Mouse (Mus musculus): ENCODE measurements around the gene Bahd1.
A peak's percentile ranks its signal among the peaks of the same experiment; 100 is the strongest.

Gene Bahd1

DNA sequence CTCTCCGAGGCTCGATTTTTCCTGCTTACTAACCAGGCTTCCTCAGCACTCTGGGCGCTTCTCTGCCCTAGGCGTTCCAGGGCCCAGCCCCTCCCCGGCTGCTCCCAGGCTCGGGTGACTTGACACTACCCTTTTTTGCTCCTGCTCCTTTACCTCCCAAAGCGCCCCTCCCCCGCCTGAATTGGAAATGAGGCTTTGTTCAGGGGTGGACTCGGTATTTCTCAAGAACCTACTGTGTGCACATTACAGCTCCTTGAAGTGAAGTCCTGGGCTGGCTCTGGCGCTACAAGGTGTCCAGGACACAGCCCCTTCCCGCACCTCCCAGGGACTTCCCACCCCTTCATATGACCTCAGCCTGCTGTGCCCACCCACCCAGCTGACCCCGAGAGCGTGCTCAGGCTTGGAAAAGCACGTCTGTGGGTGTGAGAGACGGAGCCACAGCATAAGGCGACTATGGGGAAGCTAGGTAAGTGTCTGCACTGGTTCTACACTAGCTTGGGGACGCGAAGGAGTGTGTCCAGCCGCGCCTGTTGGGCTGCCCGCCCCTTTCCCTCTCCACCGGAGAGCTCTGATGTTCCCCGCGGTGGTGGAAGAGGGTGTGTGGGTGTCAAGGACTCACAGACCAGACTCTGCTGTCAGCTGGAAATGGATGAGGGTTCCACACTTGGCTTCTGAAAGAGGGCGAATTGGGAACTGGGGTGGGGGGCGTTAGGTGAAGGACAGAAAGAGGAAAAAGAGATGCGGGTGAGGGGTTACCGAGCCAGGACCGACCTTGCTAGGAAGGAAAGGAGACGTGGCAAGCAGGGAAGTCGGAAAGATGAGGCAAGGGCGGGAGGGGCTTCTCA is at the start of gene Bahd1:
Gene Bahd1, plus strand, starts transcription at position 397 of the 845 bp plus-strand sequence.
- DNase-seq: peak; percentile 59

DNA sequence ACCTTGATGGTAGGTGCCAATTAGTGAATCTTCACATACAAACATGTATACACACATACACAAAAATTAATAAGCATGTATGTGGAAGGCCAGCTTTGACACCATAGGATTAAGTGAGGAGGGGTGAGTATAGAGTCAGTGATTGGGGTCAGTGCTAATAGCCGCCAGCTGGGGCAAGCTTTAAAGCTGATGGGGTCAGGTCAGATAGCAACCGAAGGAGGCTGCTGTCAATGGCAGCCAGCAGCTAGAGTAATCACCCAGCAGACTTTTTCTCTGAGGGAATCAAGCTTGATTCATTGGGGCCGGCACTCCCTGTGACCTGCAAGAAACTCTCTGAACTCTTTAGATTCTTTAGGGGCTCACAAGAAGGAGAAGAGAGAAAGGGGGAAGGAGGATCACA is 48.4 kb upstream of the Bahd1 start:
- no peak for DNase-seq

DNA sequence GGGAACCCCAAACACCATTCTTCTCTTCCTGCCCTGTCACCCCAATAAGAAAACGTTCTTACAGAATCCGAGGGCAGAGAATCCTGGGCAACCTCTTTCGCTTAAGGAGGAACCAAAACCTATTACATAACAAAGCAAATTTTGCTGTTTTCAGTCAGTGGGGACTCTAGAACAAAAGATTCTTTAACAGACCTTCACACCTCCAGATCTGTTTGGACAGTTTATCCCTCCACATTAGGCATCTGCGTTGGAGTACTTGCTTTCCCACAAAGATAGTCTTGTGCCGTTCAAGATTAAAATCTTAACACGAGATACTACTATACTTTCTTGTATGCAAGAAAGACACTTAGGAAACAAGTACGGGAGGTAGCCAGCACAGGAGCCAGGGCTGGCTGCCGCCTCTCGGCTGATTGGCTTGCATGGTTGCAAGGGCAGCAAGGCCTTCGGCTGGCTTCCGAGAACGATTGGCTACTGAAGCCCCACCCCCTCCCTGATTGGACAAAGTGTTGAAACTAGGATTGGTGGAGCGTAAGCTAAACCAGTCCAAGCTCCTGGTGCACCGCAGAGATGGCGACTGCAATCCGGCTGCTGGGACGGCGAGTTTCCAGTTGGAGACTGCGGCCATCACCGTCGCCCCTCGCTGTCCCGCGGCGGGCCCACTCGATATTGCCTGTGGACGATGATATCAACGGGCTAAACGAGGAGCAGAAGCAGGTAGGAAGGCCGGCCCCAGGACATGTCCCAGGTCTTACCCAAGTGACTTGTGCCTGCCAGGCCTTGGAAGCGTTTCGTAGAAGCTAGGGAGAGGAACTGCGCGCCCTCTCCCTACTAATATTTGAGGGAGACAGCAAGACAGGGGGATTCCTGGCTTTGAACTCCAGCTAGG is 38.5 kb upstream of the Bahd1 start, which contains the start of gene Ivd:
Gene Ivd, plus strand, starts transcription at position 501 of the 886 bp plus-strand sequence.
- DNase-seq: peak; percentile 84

DNA sequence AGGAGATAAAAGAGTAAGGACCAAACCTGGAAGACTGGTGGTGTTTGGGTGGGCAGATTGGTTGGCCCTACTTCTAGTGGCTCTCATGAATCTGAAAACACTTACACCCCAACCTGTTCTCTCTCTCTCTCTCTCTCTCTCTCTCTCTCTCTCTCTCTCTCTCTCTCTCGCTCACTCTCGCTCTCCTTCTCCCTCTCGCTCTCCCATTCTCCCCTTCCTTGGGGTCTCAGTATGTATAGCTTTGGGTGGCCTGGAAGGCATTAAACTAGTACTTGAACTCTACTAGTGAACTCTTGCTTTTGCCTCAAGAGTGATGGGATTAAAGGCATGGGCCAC is 37.9 kb upstream of the Bahd1 start:
- DNase-seq: no peak

DNA sequence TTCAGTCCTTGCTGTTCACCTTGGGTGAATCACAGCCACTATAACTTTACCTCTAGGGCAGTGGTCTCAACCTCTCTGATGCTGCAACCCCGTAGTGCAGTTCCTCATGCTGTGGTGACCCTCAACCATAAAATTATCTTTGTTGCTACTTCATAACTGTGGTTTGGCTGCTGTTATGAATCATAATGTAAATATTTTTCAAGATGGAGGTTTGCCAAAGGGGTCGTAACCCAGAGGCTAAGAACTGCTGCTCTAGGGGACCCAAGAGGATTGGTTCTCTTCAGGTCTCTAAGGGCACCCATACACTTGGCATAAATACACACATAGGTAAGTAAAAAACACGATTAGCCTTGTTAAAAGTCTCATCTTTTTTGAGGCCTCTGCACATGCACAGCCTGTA is 29.6 kb upstream of the Bahd1 start:
- no peak for DNase-seq

DNA sequence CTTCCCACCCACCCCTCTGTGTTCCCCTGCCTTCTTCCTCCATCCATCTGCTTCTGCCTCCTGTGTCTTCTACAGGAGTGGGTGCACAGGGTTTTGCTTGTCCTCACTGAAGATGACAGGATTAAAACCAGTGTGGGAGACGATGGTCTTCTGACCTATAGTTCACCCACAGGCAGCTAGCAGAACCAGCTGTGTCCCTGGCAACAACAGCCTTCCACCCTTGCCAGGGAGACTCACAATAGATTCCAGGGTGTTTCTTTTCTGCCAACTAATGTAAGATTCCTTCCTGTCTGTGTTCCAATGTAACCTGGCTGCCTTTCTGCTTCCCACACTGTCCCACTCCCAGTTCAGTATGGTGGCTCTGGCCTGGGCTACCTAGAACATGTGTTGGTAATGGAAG is 29.1 kb upstream of the Bahd1 start:
- DNase-seq: no peak

DNA sequence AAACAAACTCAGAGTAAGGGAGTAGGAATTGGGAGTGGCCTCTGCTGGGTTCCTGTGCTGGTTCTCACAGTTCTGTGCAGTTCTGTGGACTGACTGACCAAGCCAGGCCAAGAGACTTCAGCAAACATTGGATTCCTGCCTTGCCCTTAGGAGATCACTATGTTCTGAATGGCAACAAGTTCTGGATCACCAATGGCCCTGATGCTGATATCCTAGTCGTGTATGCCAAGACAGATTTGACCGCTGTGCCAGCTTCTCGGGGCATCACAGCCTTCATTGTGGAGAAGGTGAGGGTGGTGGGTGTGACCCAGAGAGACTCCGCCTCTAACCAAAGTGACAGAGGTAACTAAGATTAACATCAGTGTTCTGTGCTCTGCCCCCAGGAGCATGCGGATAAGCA is 27.2 kb upstream of the Bahd1 start:
- DNase-seq: no peak

DNA sequence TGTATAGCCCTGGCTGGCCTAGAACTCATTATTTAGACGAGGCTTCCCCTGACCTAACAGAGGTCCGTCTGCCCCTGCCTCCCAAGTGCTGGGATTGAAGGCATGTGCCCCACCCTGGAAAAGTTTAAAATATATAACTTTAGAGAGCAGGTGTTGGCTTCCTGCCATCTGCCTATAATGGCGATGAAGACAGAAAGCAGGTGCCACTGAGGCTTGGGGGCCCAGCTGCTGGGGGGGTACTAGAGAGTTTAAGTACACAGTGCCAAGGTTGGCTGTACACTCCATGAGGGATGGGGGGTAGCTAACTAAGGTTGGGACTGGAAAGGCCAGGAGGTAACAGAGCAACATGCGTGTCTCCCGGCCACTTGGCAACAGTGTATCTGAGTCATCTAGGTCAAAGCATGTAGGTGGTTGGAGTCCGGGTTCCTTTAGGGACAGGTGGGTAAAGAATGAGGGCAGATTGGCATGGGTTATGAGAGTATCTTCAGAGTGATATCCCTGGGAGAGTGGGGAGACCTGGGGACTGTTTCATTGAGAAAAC is 26.2 kb upstream of the Bahd1 start:
- DNase-seq: no peak

DNA sequence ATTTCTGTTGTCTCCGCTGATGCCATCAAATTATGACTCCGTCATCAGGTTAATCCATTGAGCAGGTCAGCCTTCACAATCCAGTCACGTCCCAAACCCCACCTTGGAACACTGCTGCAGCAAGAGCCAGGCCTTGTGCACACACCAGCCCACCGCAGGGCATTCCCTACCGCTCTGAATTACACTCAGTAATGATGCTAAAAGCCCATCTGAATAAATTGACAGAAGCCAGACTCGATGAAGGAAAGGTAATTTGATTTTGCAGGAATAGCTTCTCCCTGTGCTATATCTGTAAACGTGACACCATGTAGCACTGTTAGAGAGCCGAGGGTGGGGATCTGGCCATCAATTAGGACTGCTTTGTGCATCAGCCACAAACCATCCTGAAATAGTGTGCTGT is 24.9 kb upstream of the Bahd1 start:
- DNase-seq: no peak

DNA sequence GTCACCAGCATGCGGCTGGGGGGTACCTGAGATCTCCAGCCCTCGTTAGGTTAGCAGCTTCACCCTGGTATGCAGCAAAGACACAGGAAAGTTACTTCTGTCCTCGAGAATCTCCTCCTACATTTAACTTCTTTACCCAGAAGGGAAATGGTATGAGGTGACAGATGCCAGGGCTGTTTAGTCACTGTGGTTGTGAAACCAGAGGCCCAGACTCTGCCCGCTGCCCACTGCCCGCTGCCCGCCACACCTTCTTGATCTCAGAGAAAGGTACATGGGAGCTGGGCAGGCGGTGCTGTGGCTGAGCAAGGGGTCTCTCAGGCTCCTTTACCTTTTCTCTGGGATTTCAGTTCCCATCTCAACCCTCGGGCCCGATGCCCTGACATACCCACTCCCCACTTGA is 23.7 kb upstream of the Bahd1 start:
- no peak for DNase-seq

DNA sequence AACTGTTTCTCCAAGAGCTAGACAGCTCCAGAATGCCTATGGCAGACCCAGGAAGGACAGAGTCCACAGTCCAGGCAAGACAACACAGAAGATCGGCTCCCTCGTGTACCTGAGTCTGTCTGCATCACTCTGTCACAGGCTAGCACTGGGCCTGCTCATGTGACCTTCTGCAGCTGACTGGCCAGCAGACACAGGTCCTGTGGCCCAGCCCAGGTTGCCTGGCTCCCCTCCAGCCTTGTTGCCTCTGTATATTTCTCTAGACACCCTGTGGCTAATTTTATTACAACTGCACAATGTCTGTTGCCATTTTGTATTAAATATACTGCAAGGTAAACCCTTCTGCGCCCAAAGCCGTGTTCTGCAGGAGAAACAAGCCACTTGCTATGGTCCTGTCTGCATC is 19.2 kb upstream of the Bahd1 start:
- DNase-seq: no peak

DNA sequence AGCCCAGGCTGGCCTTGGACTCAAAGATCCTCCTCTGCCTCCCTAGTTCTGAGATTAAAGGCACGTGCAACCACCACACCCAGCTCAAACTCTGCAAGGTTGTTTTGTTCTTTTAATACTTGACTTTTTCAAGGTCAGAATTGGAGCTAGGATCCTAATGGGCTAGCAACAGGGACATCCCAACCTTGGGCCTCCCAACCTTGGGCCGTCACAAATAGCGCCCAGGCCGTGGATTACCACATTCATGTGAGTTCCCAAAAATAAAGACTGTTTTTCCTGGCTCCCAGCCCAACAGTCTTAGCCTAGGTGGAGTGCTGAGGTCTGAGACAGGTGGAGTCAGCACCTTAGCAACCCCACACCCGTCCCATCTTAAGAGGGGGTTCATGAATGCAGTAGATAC is 18.2 kb upstream of the Bahd1 start:
- no peak for DNase-seq

DNA sequence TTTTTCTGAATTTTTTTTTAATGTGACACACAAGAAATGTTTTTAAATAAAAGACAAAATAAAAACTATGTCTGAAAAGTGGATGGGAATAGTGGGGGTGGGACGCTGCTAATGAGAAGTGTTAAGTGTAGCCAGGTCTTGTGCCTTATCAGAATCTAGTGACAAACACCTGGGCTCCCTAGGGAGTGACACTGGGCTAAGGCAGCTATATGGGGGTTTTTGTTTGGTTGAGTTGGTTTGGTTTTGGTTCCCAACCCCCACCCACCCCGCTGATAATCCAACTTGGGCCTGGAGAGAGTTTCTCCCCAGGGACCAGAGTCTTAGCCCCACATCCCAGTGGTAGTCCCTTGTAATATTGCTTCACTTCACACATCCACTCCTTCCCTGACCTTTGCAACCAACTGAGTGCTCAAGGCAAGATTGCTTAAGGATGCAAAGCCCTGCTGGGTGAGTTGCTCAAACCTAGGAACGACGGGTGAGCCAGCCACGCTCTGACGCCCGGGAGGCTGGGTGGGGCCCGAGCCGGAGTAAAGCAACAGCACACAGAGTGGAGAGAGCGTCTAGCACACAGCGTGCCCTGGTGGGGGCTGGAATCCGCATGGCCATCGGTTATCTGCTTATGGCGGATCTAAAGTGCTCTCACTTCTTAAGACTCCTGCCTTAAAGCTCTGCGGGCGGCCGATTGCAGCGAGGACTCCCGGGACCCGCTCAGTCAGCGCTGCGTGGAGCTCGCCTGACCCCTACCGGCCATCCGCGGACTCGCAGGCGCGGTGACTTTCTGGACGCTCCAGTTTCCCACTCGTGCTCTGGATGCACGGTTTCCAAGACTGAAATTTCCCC is 17.1 kb upstream of the Bahd1 start:
- peak; percentile 87 for DNase-seq

DNA sequence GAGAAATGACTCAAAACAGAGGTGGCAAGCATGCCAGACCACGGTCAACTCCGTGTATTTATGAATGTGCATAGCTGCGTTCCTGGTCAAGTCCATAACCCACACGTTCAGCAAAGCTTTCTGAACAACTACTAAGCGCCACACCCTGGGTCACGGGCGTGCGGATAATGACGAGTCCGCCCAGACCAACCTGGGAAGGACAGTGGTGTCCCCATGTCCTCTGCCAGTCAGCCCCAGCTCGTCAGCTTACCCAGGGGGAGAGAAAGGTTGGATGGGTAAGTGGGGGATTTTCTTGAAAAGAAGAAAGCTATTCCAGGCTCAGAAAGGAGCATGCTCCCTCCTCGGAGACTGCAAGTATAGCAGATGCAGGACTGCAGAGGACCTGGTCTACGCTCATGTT is 12.7 kb upstream of the Bahd1 start:
- DNase-seq: no peak

DNA sequence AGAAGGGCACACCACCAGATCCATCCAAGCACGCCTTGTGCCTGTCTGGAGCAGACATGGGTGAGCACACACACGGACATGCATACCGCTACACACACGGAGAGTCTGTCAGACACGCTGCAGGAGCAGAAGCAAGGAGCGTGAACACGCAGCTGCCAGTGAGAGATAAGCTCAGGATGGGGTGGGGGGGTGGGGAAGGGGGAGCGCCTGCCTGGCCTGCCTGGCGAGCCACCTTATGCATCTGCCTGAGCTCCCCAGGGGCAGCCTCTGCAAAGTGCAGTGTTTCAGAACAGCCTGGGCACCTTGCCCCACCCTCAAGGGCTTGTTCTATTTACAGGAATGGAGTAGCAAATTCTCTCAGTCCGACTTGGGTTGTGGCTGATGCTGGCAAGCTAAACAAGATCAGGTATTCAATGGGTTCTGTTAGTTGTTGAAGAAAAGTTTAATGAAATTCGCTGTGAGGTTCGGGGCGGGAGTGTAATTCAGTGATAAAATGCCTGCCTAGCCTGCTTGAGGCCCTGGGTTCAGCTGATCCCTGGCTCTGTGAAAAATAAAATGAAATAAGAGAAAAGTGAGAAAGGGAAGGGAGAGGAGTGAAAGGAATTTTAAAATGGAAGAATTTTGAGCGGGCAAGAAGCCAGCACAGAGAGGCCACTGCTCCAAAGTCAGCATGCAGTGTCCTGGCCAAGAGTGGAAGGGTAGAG is 12.2 kb upstream of the Bahd1 start:
- no peak for DNase-seq

DNA sequence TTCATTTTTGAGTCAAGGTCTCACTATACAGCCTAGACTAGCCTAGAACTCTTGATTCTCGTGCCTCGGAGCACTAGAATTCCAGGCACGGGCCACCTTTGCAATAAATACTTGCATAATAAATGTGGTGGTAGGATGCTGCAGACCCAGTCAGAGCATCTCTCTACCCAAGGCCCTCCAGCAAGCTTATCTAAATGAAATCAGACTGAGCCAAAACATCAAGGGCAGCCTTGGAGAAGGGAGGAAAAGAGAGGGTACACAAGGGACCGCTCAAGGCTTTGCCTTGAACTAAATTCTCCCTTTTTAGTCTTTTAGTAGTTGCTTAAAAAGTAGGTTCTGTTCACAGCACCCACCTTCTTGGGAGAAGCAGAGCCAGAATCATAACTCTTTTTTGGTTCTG is 9.0 kb upstream of the Bahd1 start:
- no peak for DNase-seq

DNA sequence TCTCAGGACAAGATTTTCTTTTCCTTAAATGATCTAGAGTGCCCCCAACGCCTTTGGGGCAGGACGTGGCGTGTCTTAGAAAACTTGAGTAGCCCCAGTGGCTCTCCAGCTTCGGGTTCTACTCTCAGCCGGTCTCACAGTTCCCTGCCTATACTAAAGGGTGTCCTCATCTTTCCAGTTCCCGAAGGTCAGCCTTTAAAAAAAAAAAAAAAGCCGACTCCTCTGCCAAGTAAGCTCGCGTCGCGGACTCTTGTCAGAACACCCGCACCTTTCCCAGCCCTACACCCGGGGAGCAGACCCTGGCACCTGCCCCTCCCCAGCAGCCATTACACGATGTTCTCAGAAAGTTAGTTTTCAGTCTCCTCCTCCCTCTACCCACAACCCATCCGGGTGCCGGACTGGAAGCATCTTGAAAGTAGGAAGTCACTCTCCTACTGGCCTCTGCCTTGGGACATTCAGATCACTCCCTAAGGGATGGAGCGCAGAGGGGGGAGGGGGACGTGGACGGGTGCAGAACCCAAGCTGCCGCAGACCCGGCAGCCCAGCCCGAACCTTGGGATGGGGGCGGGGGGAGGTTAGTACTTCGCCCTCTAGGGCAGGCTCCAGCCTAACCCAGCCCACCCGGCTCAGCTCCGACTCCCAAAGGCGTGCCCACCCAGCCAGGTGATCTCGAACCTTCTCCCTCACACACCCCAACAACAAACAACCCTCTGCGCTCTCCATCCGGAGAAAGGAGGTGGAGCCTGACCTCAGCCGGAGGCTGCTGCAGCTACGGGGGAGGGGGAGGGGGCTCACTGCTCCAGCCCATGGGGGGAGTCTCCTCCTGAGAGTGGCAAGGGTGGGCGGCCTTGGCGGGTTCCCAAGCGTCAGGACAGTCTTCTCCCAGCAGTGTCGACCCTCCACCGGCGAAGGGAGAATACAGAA is 3.9 kb upstream of the Bahd1 start:
- peak; percentile 44 for DNase-seq

DNA sequence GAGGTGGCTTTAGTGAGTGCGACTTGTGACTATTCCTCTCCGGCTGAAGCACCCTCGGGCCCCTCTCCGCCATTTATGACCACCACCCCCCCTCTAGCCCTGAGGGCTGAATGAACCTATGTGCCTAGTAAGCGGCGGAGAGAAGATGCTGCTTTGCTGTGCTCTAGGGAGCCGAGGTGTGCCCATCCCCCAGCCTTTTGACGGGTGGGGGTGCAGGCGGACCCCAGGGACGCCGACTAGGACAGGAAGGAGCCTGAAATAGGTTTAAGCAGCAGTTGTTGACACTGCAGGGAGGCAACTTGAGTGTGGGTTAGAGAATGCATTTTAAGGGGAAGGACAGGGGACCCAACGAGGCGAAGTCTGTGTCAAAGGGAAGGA is 3.3 kb upstream of the Bahd1 start:
- no peak for DNase-seq

DNA sequence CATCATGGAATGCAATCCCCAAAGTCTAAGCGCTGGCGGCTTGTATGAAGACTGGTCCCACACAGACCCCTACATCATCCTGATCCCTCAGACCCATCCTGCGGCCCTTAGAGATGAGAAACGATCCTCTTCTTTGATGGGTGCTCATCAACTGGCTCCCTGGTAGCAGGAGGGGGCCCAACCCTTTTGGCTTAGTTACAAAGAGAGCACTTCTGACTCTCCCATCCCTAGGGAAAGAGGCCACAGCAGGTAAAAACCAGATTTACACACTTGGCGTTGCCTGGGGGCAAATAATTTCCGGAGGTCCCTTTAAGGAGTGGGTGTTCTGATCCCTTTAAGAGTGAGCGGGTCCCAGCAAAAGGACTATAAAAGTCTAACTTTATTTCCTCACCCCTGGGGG is 2.8 kb upstream of the Bahd1 start:
- no peak for DNase-seq

DNA sequence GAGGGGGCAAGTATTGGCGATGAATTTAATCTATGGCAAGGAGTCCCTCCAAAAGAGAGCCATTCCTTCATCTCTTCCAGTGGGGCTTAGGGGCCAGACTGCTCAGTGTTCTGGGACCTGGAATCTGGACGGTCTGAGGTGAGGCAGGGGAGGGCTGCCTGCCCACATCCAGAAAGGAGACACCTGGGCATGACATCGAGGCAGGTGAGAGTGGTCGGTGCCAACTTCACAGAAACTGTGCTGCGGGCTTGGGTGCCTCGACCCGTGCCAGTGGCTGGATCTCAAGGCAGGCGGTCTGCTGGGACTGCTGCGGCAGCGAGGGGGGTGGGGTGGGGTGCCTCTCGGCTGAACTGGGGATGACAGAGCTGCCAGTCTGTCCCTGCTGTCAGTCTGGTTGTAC is 2.4 kb upstream of the Bahd1 start:
- DNase-seq: no peak

DNA sequence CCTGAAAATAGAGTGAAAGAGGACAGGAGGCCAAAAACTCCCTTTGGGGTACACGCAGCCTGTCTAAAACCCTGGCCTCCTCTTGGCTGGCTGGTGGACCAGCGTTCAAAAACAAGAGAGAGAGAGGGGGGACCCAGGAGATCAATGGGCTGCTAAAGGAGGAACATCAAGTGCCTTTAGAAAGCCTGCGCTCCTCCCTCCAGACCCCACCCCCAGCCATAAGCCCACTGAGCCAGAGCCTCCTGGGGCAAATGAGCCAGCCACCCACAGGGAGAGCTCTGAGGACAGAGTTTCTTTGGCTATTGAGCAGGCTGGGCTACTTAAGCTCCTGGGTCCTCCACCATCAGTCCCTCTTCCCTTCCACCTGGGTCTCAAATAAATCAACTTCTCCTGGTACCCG is 1.4 kb upstream of the Bahd1 start:
- DNase-seq: no peak

All from right cerebral cortex, postnatal 14 days (tissue).